Mouse (Mus musculus): ENCODE measurements at regions not wholly inside any gene's neighbourhood (a gene's known extent, or its start where the extent isn't known, plus 50 kb on each side); places are given as distances from the start of the nearest gene placed in this dataset.

DNA sequence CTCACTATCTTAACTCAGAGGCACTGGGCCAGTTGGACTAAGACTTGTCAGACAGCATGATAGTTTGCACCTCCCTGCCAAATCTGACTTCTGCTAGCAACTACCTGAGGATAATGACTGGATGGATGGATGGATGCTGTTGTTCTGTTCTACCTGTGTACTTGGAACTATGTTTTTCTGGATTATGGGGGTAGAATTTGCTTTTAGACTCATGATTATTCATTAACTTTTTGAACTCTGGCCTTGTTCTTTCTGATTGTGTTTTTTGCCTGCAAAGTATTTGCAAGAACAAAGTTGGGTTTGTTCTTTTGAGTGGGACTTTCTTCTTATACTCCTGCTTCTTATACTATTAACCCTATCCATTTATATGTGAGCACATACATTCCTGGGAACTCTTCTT lies 137.1 kb upstream of the Arrdc4 start:
- DNase-seq (ENCODE audit: low spot score in 2 of 2), result no peak
- intact Hi-C loops (cut with DNase I), result no loop called here

GRCm38 (mm10) chr7:68873008-68873407 lies 124.0 kb upstream of the Arrdc4 start:
- no peak for DNase-seq (ENCODE audit: low spot score in 2 of 2)
- intact Hi-C loops (cut with DNase I), result no loop called here

DNA sequence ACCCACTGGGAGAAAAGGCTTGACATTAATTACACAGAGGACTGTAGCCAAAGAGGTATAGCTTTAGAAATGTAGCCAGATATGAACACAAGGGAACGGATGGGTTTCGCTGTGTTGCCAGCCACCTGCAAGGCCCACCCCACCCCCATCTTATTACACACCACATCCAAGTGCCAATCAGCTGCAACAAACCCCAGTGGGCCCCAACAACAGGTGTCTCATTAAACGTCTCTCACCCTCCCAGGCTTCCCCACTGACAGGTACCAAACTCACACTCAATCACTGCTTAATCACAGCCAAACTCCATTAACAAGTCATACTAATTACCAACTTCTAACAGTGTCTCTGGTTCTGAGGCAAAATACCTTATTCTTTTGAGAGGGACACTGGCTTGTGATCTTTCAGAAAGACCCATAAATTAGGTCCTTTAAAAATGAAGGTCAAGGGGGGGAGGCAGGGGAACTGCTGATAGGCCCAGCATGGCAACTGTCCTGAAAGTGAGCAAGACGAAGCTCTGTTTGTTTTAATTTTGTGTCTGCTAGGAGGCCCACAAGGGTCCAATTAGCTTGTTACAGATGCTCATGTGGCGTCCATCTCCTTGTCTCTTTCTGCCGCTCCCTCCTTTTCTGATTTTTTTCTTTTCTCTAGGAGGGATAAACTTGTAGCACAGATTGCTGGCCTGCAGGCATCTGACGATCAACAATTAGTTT lies 115.4 kb upstream of the Arrdc4 start:
- intact Hi-C loops (cut with DNase I), result no loop called here
- no peak for DNase-seq (ENCODE audit: low spot score in 2 of 2)

DNA sequence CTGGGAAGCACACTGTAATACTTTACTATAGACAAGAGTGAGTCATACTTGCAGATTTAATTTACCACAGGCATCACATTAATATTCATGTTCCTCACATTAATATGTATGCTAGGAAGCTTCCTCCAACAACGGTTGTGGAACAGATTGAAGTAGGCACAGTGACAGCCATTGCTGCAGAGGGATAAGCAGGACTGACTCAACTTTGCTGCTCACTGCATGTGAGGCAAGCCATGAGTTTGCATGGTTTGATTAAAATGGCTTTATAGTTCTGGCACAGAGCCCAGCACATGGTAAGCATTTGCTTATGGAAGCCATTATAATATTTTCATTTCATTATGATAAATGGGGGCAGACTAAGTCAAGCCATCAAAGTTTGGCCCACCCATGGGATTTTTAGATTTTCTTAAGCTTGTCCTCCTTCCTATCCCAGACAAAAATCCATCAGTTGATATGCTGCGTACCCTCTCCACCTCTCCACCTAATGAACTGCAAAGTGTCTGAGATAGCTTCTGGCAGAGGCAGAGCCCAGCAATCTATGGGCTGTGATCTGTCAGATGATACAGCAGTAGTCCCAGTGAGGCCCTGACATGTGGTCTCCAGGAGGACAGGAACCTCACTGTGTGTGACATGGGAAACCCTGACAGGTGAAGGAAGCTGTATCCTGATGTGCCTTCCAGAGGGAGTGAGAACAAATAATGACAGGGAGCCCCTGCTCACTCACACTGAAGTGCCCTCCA lies 109.6 kb upstream of the Arrdc4 start:
- DNase-seq (ENCODE audit: low spot score in 2 of 2), result peak in 1 of 2 experiments; percentile 10
- intact Hi-C loops (cut with DNase I), result no loop called here

- intact Hi-C loops (cut with DNase I), result no loop called here
These were observed 103.0 kb upstream of the Arrdc4 start for GRCm38 (mm10) chr7:68851981-68852575.

DNA sequence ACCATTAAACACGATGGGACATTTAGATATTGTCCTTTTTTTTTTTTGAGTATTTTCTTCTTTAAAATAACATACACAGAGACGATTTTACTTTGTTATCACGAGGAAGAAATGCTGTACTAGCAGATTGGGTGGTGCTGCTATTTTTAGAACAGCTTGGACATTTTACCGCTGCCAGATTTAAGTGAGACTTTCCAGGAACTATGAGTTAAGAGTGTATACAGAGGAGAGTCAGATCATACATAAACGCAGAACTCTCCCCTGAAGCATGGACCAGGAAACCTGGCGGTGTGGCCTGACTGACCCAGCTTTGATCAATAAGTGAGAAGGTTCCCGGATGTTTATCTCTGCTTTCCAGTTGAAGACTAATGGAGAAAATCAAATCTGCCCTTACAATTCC lies 95.6 kb upstream of the Arrdc4 start:
- intact Hi-C loops (cut with DNase I), result no loop called here
- DNase-seq (ENCODE audit: low spot score in 2 of 2), result no peak

More at GRCm38 (mm10) chr7:68851981-68852575, 103.0 kb upstream of the Arrdc4 start:
- DNase-seq (ENCODE audit: low spot score in 2 of 2), result peak; percentile 48 to 59

DNA sequence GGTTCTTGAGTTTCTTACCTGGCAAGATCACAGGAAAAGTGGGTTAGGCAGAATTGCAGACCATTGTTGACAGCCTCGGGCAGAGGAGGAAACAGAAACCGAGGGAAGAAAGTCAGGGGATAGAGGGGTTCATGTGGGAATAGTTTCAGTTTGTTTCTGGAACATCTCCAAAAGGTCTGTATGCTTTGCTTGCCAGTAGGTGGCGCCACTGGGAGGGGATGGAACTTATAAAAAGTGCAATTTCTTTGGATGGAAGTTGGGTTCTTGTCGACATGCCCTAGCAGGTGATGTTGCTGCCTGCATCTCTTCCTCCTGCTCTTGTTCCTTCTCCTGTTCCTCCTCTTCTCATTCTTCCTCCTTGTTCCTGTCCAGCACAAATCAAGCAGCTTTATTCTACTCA lies 94.3 kb upstream of the Arrdc4 start:
- intact Hi-C loops (cut with DNase I), result no loop called here
- DNase-seq (ENCODE audit: low spot score in 2 of 2), result no peak

DNA sequence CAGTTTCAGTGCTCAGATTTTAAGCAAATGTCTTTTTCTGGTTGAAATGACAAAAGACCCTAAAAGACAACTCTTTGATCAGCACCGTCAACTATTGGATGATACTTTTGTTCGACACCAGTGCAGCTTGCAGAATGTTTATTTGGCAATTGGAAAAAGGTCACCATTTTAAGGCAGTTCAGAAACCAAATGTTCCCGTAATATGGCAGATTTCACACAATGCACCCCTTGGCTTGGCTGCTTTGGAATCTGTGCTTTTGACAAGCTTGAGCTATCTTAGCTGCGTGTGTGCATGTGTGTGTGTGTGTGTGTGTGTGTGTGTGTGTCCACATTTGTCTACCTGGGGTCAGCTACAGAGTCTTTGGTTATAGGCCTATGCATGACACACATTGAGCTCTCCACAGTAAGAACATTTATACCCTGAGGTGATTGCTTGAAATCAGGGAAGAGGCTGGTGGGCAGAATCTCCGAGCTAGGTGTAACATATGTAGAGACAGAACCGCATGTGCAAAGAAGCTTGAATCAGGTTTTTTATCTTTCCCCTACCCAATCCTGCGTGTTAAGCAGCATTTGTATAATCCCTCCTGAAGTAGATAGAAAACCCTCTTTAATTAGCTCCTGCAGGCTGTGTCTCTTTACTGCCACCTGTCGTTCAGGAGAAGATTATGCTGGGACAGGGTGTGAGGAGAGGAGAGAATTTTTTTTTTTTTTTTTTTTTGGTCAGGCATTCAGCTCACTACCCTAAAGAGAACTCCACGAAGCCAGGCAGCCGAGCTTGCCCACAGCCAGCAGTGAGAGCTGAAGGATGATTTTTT lies 85.1 kb upstream of the Arrdc4 start:
- no peak for DNase-seq (ENCODE audit: low spot score in 2 of 2)

GRCm38 (mm10) chr7:68833517-68833916 lies 84.5 kb upstream of the Arrdc4 start:
- DNase-seq (ENCODE audit: low spot score in 2 of 2), result peak; percentile 33 to 54
- intact Hi-C loops (cut with DNase I), result loop anchor here (5.0 kb wide), 1 partner anchor 79 kb away; no protein-coding TSS in a partner anchor

More for the DNA sequence above, 85.1 kb upstream of the Arrdc4 start:
- intact Hi-C loops (cut with DNase I), result loop anchor here (5.0 kb wide), 1 partner anchor 78 kb away; no protein-coding TSS in a partner anchor

- intact Hi-C loops (cut with DNase I), result loop anchor here (2.0 to 5.0 kb wide), 3 partner anchors 82 to 455 kb away; no protein-coding TSS in a partner anchor
- peak; percentile 83 for DNase-seq (ENCODE audit: low spot score in 2 of 2)
These were observed 80.8 kb upstream of the Arrdc4 start for GRCm38 (mm10) chr7:68829861-68830260.

GRCm38 (mm10) chr7:68824399-68824798 lies 75.4 kb upstream of the Arrdc4 start:
- intact Hi-C loops (cut with DNase I), result loop anchor here (5.0 kb wide), 1 partner anchor 347 kb away; no protein-coding TSS in a partner anchor
- no peak for DNase-seq (ENCODE audit: low spot score in 2 of 2)

DNA sequence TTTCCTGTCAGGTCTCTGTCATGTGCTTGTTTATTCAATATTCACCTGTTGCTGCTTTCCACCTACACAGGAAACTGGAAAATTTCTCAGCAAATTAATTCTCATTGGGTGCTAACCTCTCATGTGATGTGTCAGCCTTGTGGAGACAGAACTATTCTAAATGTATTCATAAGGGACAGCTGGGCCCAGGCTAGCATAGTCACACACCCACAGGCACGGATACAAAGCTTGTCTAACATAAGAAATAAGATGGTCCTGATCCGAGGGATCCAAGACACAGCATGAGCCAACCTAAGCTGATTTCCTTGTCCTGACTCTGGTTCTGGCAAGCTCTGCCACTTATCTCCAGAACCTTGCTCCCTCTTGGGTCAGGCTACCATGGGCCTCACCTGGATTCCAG lies 74.6 kb upstream of the Arrdc4 start:
- no peak for DNase-seq (ENCODE audit: low spot score in 2 of 2)
- intact Hi-C loops (cut with DNase I), result loop anchor here (2.0 to 5.0 kb wide), 3 partner anchors 173 to 346 kb away; no protein-coding TSS in a partner anchor

GRCm38 (mm10) chr7:68823189-68823588 lies 74.1 kb upstream of the Arrdc4 start:
- intact Hi-C loops (cut with DNase I), result loop anchor here (2.0 to 5.0 kb wide), 3 partner anchors 172 to 346 kb away; no protein-coding TSS in a partner anchor
- peak in 1 of 2 experiments; percentile 46 for DNase-seq (ENCODE audit: low spot score in 2 of 2)

DNA sequence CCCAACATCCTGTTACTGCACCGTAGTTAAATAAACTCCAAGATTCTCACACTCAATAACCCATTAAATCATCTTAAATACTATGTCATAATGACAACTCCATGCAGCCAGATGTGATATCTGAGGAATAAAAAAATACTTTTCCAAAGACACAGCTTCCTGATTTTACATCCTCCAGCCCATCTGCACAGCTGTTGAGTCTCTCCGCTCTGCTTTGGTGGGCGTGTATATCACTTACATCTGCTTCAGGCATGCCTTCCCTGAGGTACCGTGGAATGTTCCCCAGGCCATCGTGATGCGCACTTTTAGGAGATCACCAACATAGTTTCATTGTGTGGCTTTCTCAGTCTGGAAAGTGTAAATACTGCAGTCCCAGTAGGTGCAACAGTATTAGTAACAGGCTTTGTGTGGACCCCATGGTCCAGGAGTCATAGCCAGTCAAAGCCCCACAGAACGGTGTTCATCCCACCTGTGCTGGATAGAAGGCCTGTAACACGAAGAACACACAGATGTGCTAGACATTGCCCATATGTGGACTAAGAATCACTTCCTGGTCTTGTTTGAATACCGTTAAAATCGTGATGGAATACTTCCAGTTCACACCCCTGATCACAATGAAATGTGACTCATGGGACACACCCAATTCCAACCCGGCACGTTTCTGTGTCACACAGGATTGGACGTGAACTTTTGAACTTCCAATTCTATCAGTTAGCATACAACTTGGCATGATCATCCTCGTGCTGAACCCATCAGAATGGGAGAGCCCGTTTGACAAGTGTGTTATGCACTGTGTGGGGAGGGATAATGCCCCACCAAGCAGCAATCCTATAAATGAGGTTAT lies 66.0 kb upstream of the Arrdc4 start:
- intact Hi-C loops (cut with DNase I), result no loop called here

DNA sequence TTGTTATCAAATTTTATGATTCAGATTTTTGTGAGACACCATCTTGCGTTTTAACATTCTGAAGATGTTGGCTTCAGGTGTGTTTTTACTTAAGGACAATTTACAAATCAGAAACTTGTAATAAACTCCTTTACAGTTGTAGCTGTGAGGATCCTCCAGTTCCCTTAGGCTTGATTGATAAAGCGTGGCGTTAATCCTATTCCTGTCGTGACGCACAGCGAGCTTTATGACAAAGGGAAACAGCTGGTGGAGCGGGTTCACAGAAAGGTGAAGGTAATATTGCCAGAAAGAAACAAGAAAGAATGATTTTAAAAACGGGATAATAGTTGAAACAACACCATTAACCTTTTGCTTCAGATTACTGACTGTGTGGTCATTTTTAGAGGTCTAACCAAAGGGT lies 60.7 kb upstream of the Arrdc4 start:
- DNase-seq (ENCODE audit: low spot score in 2 of 2), result no peak
- intact Hi-C loops (cut with DNase I), result no loop called here

More for the DNA sequence above, 66.0 kb upstream of the Arrdc4 start:
- no peak for DNase-seq (ENCODE audit: low spot score in 2 of 2)
